Mouse (Mus musculus): ENCODE data around the gene Abcb8. TPM values are rescaled to one million over a fixed set of nuclear protein-coding genes. Genes with fewer than 3 reads are reported as not detected.

Abcb8 gene
- polyA plus RNA-seq, 1 experiment from 2014 or later, result 52.5 TPM

- Histone ChIP-seq H3K9ac (replicated peaks; ENCODE audit: low read depth, low read length) (no peak overlapping the region), H3K4me3 (ENCODE audit: low read depth, low read length) (0 out of 2 replicates have a peak overlapping the region, but pooled peaks have one; percentile 87), H3K27me3 (ENCODE audit: control insufficient read depth, insufficient read depth, low read length) (no peaks in the 10 kb centered on the region), H3K4me1 (ENCODE audit: control insufficient read depth, insufficient read depth, low read length) (peaks cover 43% of the 10 kb centered on the region), H3K9me3 (ENCODE audit: control insufficient read depth, low read depth, low read length) (no peaks in the 10 kb centered on the region), H3K36me3 (ENCODE audit: control insufficient read depth, insufficient read depth, low read length) (0 out of 2 replicates have a peak, but pooled peaks cover 3% of the 10 kb centered on the region), H3K4me2 (replicated peaks; ENCODE audit: low read depth, low read length) (peak overlapping the region; percentile 88), H3K27ac (ENCODE audit: low read length) (no peak overlapping the region)
- no peak for ATAC-seq (ENCODE audit: insufficient number of reproducible peaks, insufficient read depth, low FRiP score, low read depth)
- WGBS, result 15% methylated on average over 2 of the region's 2 CpGs
Observed at GRCm38 (mm10) chr5:24453985-24454303, 60.5 kb downstream of the Abcb8 start.

- Histone ChIP-seq H3K27ac (ENCODE audit: low read length) (peak overlapping the region; percentile 45), H3K9me3 (ENCODE audit: control insufficient read depth, low read depth, low read length) (no peaks in the 10 kb centered on the region), H3K9ac (replicated peaks; ENCODE audit: low read depth, low read length) (no peak overlapping the region)
Observed at GRCm38 (mm10) chr5:24455076-24455475, 61.6 kb downstream of the Abcb8 start.

GRCm38 (mm10) chr5:24455613-24456012 lies 62.1 kb downstream of the Abcb8 start:
- no peak for ATAC-seq (ENCODE audit: insufficient number of reproducible peaks, insufficient read depth, low FRiP score, low read depth)
- Histone ChIP-seq H3K27me3 (ENCODE audit: control insufficient read depth, insufficient read depth, low read length) (no peaks in the 10 kb centered on the region), H3K4me1 (ENCODE audit: control insufficient read depth, insufficient read depth, low read length) (peaks cover 43% of the 10 kb centered on the region), H3K9me3 (ENCODE audit: control insufficient read depth, low read depth, low read length) (no peaks in the 10 kb centered on the region), H3K4me3 (ENCODE audit: low read depth, low read length) (no peak overlapping the region), H3K9ac (replicated peaks; ENCODE audit: low read depth, low read length) (no peak overlapping the region), H3K27ac (ENCODE audit: low read length) (peak overlapping the region; percentile 45), H3K36me3 (ENCODE audit: control insufficient read depth, insufficient read depth, low read length) (0 out of 2 replicates have a peak, but pooled peaks cover 3% of the 10 kb centered on the region), H3K4me2 (replicated peaks; ENCODE audit: low read depth, low read length) (0 out of 2 replicates have a peak overlapping the region, but pooled peaks have one; percentile 5)
- WGBS, result 63% methylated on average over 7 of the region's 7 CpGs

More at GRCm38 (mm10) chr5:24455076-24455475, 61.6 kb downstream of the Abcb8 start:
- H3K27me3 ChIP-seq (ENCODE audit: control insufficient read depth, insufficient read depth, low read length), result no peaks in the 10 kb centered on the region
- H3K4me2 ChIP-seq (replicated peaks; ENCODE audit: low read depth, low read length), result peak overlapping the region; percentile 22
- H3K4me3 ChIP-seq (ENCODE audit: low read depth, low read length), result no peak overlapping the region
- H3K36me3 ChIP-seq (ENCODE audit: control insufficient read depth, insufficient read depth, low read length), result 0 out of 2 replicates have a peak, but pooled peaks cover 3% of the 10 kb centered on the region
- peaks cover 43% of the 10 kb centered on the region for H3K4me1 ChIP-seq (ENCODE audit: control insufficient read depth, insufficient read depth, low read length)
- WGBS, result 64% methylated on average over 3 of the region's 3 CpGs
- no peak for ATAC-seq (ENCODE audit: insufficient number of reproducible peaks, insufficient read depth, low FRiP score, low read depth)

Other genes with a start within 250 kb of the Abcb8 start
- 15.8 and 18.0 TPM in 2 replicates for gene Nupl2, start 228.7 kb upstream of the Abcb8 start, polyA plus RNA-seq (2014; fragmentation: Nextera tagmentation; extraction: Ambion mirVana)
- 8.9 and 9.8 TPM in 2 replicates for gene Kcnh2, start 42.1 kb upstream of the Abcb8 start, polyA plus RNA-seq (2014; fragmentation: Nextera tagmentation; extraction: Ambion mirVana)
- gene Nos3, start 28.9 kb upstream of the Abcb8 start, polyA plus RNA-seq (2014; fragmentation: Nextera tagmentation; extraction: Ambion mirVana), result 4.6 and 4.9 TPM in 2 replicates
- 0.57 and 0.68 TPM in 2 replicates for gene Atg9b, start 1.5 kb upstream of the Abcb8 start, polyA plus RNA-seq (2014; fragmentation: Nextera tagmentation; extraction: Ambion mirVana)
- gene Asic3, start 19.7 kb downstream of the Abcb8 start, polyA plus RNA-seq (2014; fragmentation: Nextera tagmentation; extraction: Ambion mirVana), result 0.26 TPM in 1 of 2 replicates, not detected in the other
- gene Cdk5, start 29.9 kb downstream of the Abcb8 start, polyA plus RNA-seq (2014; fragmentation: Nextera tagmentation; extraction: Ambion mirVana), result 46.4 and 47.7 TPM in 2 replicates
- gene Slc4a2, start 30.2 kb downstream of the Abcb8 start, polyA plus RNA-seq (2014; fragmentation: Nextera tagmentation; extraction: Ambion mirVana), result 30.6 and 32.2 TPM in 2 replicates
- 98.5 and 102 TPM in 2 replicates for gene Fastk, start 51.6 kb downstream of the Abcb8 start, polyA plus RNA-seq (2014; fragmentation: Nextera tagmentation; extraction: Ambion mirVana)
- 25.5 and 27.6 TPM in 2 replicates for gene Tmub1, start 54.2 kb downstream of the Abcb8 start, polyA plus RNA-seq (2014; fragmentation: Nextera tagmentation; extraction: Ambion mirVana)
- gene Agap3, start 58.5 kb downstream of the Abcb8 start, polyA plus RNA-seq (2014; fragmentation: Nextera tagmentation; extraction: Ambion mirVana), result 25.3 and 25.6 TPM in 2 replicates
- not detected in 2 replicates for gene Gbx1, start 133.5 kb downstream of the Abcb8 start, polyA plus RNA-seq (2014; fragmentation: Nextera tagmentation; extraction: Ambion mirVana)
- 0.22 and 0.34 TPM in 2 replicates for gene Asb10, start 147.3 kb downstream of the Abcb8 start, polyA plus RNA-seq (2014; fragmentation: Nextera tagmentation; extraction: Ambion mirVana)
- 0.10 TPM in 2 replicates for gene 4931409K22Rik, start 163.1 kb downstream of the Abcb8 start, polyA plus RNA-seq (2014; fragmentation: Nextera tagmentation; extraction: Ambion mirVana)
- 79.5 and 89.2 TPM in 2 replicates for gene Abcf2, start 183.8 kb downstream of the Abcb8 start, polyA plus RNA-seq (2014; fragmentation: Nextera tagmentation; extraction: Ambion mirVana)
- gene Chpf2, start 193.1 kb downstream of the Abcb8 start, polyA plus RNA-seq (2014; fragmentation: Nextera tagmentation; extraction: Ambion mirVana), result 11.3 and 13.4 TPM in 2 replicates
- gene Smarcd3, start 230.7 kb downstream of the Abcb8 start, polyA plus RNA-seq (2014; fragmentation: Nextera tagmentation; extraction: Ambion mirVana), result 35.6 and 36.2 TPM in 2 replicates

Data from stomach, embryonic 14.5 days (tissue).